ENCODE assay signal across 18 mouse cellular contexts in genomic region chr11:77499354-77499753, GRCm38 (mm10). TPM values are rescaled to one million over a fixed set of nuclear protein-coding genes. Genes with fewer than 3 reads are reported as not detected.
A peak's percentile ranks its signal among the peaks of the same experiment; 100 is the strongest.
DNase-seq lines count a peak whose midpoint lies in the region; TF ChIP-seq lines count a peak whose summit lies in the region.
"Had no signal": no experiment of that assay in that cellular context is flagged by ENCODE, and none has a peak within 500 bp of the region (broad histone marks: within the 10 kb centered on the region; RNA-seq: fewer than 3 reads in every experiment).

No protein-coding gene starts in this region.

- no peak for TF ChIP-seq POLR2A in cerebellum, adult 2 months (IDR thresholded peaks at IDR 0.05; ENCODE audit: borderline replicate concordance, insufficient read depth, low read length)

- no peaks in the 10 kb centered on the region for H3K27me3 ChIP-seq in heart, embryonic 10.5 days (ENCODE audit: insufficient read depth, poor library complexity, severe bottlenecking)
- no peaks in the 10 kb centered on the region for H3K27me3 ChIP-seq in cerebellum, adult 2 months (ENCODE audit: control insufficient read depth, insufficient read depth, low read length)
- H3K27me3 ChIP-seq in limb, embryonic 10.5 days (ENCODE audit: low read depth, poor library complexity, severe bottlenecking): no peaks in the 10 kb centered on the region

- TF ChIP-seq CTCF in cerebellum, adult 2 months (IDR thresholded peaks at IDR 0.05; ENCODE audit: borderline replicate concordance, insufficient read depth, low read depth, low read length): no peak

- DNase-seq in heart, adult 11 months: peak; percentile 92
- no peak for DNase-seq in heart, embryonic 10.5 days (ENCODE audit: low spot score)
- peak; percentile 80 for DNase-seq in left cerebral cortex, postnatal 4 days
- DNase-seq in left cerebral cortex, postnatal 14 days (ENCODE audit: low spot score in 2 of 2): no peak
- peak; percentile 89 for DNase-seq in cerebellum, adult 2 months
- DNase-seq in limb, embryonic 10.5 days (ENCODE audit: low spot score): no peak
- DNase-seq in ovary, postnatal 36 days (ENCODE audit: low spot score): no peak
- no peak for DNase-seq in embryo, embryonic 9.5 days (ENCODE audit: extremely low spot score)
- DNase-seq: adrenal gland, postnatal 10 days; embryo, embryonic 11 days had no signal

- H3K9me3 ChIP-seq in heart, embryonic 10.5 days: no peaks in the 10 kb centered on the region
- no peaks in the 10 kb centered on the region for H3K9me3 ChIP-seq in limb, embryonic 10.5 days (replicated peaks)
- H3K9me3 ChIP-seq: G1E had no signal

- intact Hi-C loops in left cerebral cortex, postnatal 4 days (cut with DNase I): no loop called here
- intact Hi-C loops in left cerebral cortex, postnatal 14 days (cut with DNase I): no loop called here

- H3K4me1 ChIP-seq in heart, embryonic 10.5 days: peaks cover 67% of the 10 kb centered on the region
- H3K4me1 ChIP-seq in cerebellum, adult 2 months (ENCODE audit: control insufficient read depth, insufficient read depth, low read length): peaks cover 42% of the 10 kb centered on the region
- H3K4me1 ChIP-seq in limb, embryonic 10.5 days: peaks cover 69% of the 10 kb centered on the region

- H3K27ac ChIP-seq in heart, embryonic 10.5 days: no peak overlapping the region
- peak overlapping the region; percentile 8 for H3K27ac ChIP-seq in cerebellum, adult 2 months (ENCODE audit: insufficient read depth, low read length)
- H3K27ac ChIP-seq in limb, embryonic 10.5 days: 0 out of 2 replicates have a peak overlapping the region, but pooled peaks have one; percentile 22
- H3K27ac ChIP-seq: liver, embryonic 14.5 days had no signal

- 90% methylated on average over 7 of the region's 7 CpGs for WGBS in heart, embryonic 10.5 days
- WGBS in cerebellum, adult 2 months: 1% methylated on average over 7 of the region's 7 CpGs
- WGBS in limb, embryonic 10.5 days: 96% methylated on average over 7 of the region's 7 CpGs

- H3K36me3 ChIP-seq in heart, embryonic 10.5 days: peaks cover 55% of the 10 kb centered on the region
- H3K36me3 ChIP-seq in limb, embryonic 10.5 days: peaks cover 70% of the 10 kb centered on the region

- H3K4me3 ChIP-seq in heart, embryonic 10.5 days: no peak overlapping the region
- H3K4me3 ChIP-seq in cerebellum, adult 2 months (replicated peaks; ENCODE audit: insufficient read depth, low read depth, low read length): no peak overlapping the region
- H3K4me3 ChIP-seq in limb, embryonic 10.5 days: no peak overlapping the region

RNA-seq across cellular contexts. Expression of gene Git1, which starts 6.0 kb away (rescaled TPM):
- 9.0 and 11.9 TPM in 2 replicates for polyA plus RNA-seq in heart, embryonic 10.5 days (2016; fragmentation: Nextera tagmentation; extraction: Ambion mirVana)
- 100 to 1,000 TPM; 150 to 151 TPM for total RNA-seq in left cerebral cortex, postnatal 4 days (2021)
- 100 to 1,000 TPM; 150 to 153 TPM for total RNA-seq in left cerebral cortex, postnatal 14 days (2021)
- polyA plus RNA-seq in cerebellum, adult 2 months (2012; rRNA removed): 106 and 110 TPM in 2 replicates
- polyA plus RNA-seq in limb, embryonic 10.5 days (2016; fragmentation: Nextera tagmentation; extraction: Ambion mirVana): 13.6 and 14.8 TPM in 2 replicates

RNA-seq across cellular contexts. Expression of gene Ankrd13b, which starts 9.9 kb away (rescaled TPM):
- polyA plus RNA-seq in heart, embryonic 10.5 days (2016; fragmentation: Nextera tagmentation; extraction: Ambion mirVana): 2.5 and 3.5 TPM in 2 replicates
- total RNA-seq in left cerebral cortex, postnatal 4 days (2021): 100 to 1,000 TPM; 216 to 217 TPM
- 100 to 1,000 TPM; 127 to 129 TPM for total RNA-seq in left cerebral cortex, postnatal 14 days (2021)
- 106 and 114 TPM in 2 replicates for polyA plus RNA-seq in cerebellum, adult 2 months (2012; rRNA removed)
- 12.5 and 13.4 TPM in 2 replicates for polyA plus RNA-seq in limb, embryonic 10.5 days (2016; fragmentation: Nextera tagmentation; extraction: Ambion mirVana)

RNA-seq across cellular contexts. Expression of gene Abhd15, which starts 15.6 kb away (rescaled TPM):
- polyA plus RNA-seq in heart, embryonic 10.5 days (2016; fragmentation: Nextera tagmentation; extraction: Ambion mirVana): 1.6 and 1.9 TPM in 2 replicates
- total RNA-seq in left cerebral cortex, postnatal 4 days (2021): under 1 TPM; 0.50 to 0.54 TPM
- 1 to 10 TPM; 1.6 to 1.7 TPM for total RNA-seq in left cerebral cortex, postnatal 14 days (2021)
- polyA plus RNA-seq in cerebellum, adult 2 months (2012; rRNA removed): 0.98 and 1.0 TPM in 2 replicates
- polyA plus RNA-seq in limb, embryonic 10.5 days (2016; fragmentation: Nextera tagmentation; extraction: Ambion mirVana): 1.4 and 2.0 TPM in 2 replicates

RNA-seq across cellular contexts. Expression of gene Trp53i13, which starts 16.4 kb away (rescaled TPM):
- polyA plus RNA-seq in heart, embryonic 10.5 days (2016; fragmentation: Nextera tagmentation; extraction: Ambion mirVana): 25.2 and 30.2 TPM in 2 replicates
- 1 to 10 TPM; 5.8 TPM for total RNA-seq in left cerebral cortex, postnatal 4 days (2021)
- 1 to 10 TPM; 4.9 to 5.8 TPM for total RNA-seq in left cerebral cortex, postnatal 14 days (2021)
- polyA plus RNA-seq in cerebellum, adult 2 months (2012; rRNA removed): 11.6 and 12.8 TPM in 2 replicates
- polyA plus RNA-seq in limb, embryonic 10.5 days (2016; fragmentation: Nextera tagmentation; extraction: Ambion mirVana): 33.4 and 38.7 TPM in 2 replicates

RNA-seq across cellular contexts. Expression of gene Gm10392, which starts 19.6 kb away (rescaled TPM):
- 0.11 TPM in 1 of 2 replicates, not detected in the other for polyA plus RNA-seq in heart, embryonic 10.5 days (2016; fragmentation: Nextera tagmentation; extraction: Ambion mirVana)
- total RNA-seq in left cerebral cortex, postnatal 4 days (2021): not detected
- total RNA-seq in left cerebral cortex, postnatal 14 days (2021): not detected
- polyA plus RNA-seq in cerebellum, adult 2 months (2012; rRNA removed): not detected in 2 replicates
- polyA plus RNA-seq in limb, embryonic 10.5 days (2016; fragmentation: Nextera tagmentation; extraction: Ambion mirVana): 0.14 TPM in 1 of 2 replicates, not detected in the other
- total RNA-seq: adrenal gland, postnatal 10 days; left cerebral cortex, postnatal 36 days had no signal
- polyA plus RNA-seq: forebrain, embryonic 16.5 days; G1E; gonadal fat pad, adult 2 months; kidney, embryonic 14.5 days; liver, embryonic 14.5 days; midbrain, embryonic 16.5 days; neural tube, embryonic 11.5 days had no signal

Comparison
In these comparisons a context has a peak if more than half of its experiments do, and no peak if none do; other contexts are left out.
1. DNase-seq: peak in heart, adult 11 months (single experiment), left cerebral cortex, postnatal 4 days (single experiment) and cerebellum, adult 2 months (2 of 2); none in heart, embryonic 10.5 days (single experiment), left cerebral cortex, postnatal 14 days (0 of 2), limb, embryonic 10.5 days (single experiment), ovary, postnatal 36 days (single experiment) and embryo, embryonic 9.5 days (single experiment).